Comparison of ENCODE assay signal across 36 mouse cellular contexts in the genomic region with DNA sequence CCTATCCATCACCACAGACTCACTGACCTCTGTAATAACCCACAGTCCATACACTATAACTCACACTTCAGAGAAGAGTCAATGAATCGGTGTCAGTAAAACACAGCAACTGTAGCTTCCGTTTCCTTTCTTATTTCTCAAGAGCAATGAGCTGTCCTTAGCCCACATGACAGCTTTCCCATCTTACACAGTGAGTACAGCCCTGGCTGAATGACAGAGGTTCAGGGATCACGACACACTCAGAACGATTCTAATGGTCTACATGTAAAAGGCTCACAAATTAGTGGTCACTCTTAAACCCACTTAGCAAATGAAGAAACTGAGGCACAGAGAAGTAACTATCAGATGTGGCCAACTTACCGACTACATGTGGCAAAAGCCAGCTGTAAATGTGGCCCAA.
"Had no signal": no experiment of that assay in that cellular context is flagged by ENCODE, and none has a peak within 500 bp of the region (broad histone marks: within the 10 kb centered on the region; RNA-seq: fewer than 3 reads in every experiment).

No protein-coding gene starts in this region.

- H3K9me3 ChIP-seq: heart, embryonic 10.5 days; heart, embryonic 12.5 days; heart, embryonic 13.5 days; heart, embryonic 15.5 days; hindbrain, embryonic 10.5 days; hindbrain, embryonic 12.5 days; hindbrain, embryonic 13.5 days; hindbrain, embryonic 15.5 days; intestine, embryonic 15.5 days; kidney, embryonic 15.5 days had no signal

- H3K27ac ChIP-seq: heart, embryonic 10.5 days; heart, embryonic 13.5 days; heart, embryonic 15.5 days; hindbrain, embryonic 10.5 days; hindbrain, embryonic 12.5 days; hindbrain, embryonic 13.5 days; hindbrain, embryonic 14.5 days; hindbrain, embryonic 15.5 days; hindbrain, postnatal 0 days; intestine, embryonic 15.5 days; kidney, embryonic 15.5 days; kidney, postnatal 0 days; layer of hippocampus, adult 2 months; left cerebral cortex, adult 2 months had no signal

- H3K9ac ChIP-seq: heart, embryonic 12.5 days; heart, embryonic 13.5 days; heart, embryonic 15.5 days; hindbrain, embryonic 12.5 days; hindbrain, embryonic 13.5 days; hindbrain, embryonic 14.5 days; hindbrain, embryonic 15.5 days; intestine, embryonic 15.5 days; kidney, embryonic 15.5 days had no signal

- ATAC-seq: hindbrain, embryonic 16.5 days; hindbrain, postnatal 0 days; inflammation-experienced regulatory T-cells, adult 6 months; intestine, embryonic 15.5 days; intestine, embryonic 16.5 days; intestine, postnatal 0 days had no signal

- H3K4me3 ChIP-seq: heart, embryonic 10.5 days; heart, embryonic 12.5 days; heart, embryonic 13.5 days; heart, embryonic 15.5 days; hindbrain, embryonic 10.5 days; hindbrain, embryonic 12.5 days; hindbrain, embryonic 13.5 days; hindbrain, embryonic 15.5 days; intestine, embryonic 15.5 days; kidney, embryonic 15.5 days; layer of hippocampus, adult 2 months; left cerebral cortex, adult 2 months had no signal

- H3K4me2 ChIP-seq: heart, embryonic 11.5 days; heart, embryonic 12.5 days; heart, embryonic 13.5 days; heart, embryonic 15.5 days; hindbrain, embryonic 12.5 days; hindbrain, embryonic 13.5 days; hindbrain, embryonic 14.5 days; hindbrain, embryonic 15.5 days; intestine, embryonic 15.5 days; kidney, embryonic 15.5 days had no signal

- DNase-seq: heart, postnatal 10 days; heart, postnatal 14 days; heart, postnatal 36 days; heart, postnatal 4 days; kidney, adult 11 months; kidney, adult 18-20 months; kidney, adult 2 months; kidney, adult 8-10 months; kidney, adult 9 months; kidney, postnatal 10 days; kidney, postnatal 14 days; kidney, postnatal 25 days; kidney, postnatal 36 days; kidney, postnatal 4 days; layer of hippocampus, adult 9-11 months; layer of hippocampus, postnatal 36 days had no signal

- H3K4me1 ChIP-seq: heart, embryonic 15.5 days; hindbrain, embryonic 10.5 days; hindbrain, embryonic 12.5 days; hindbrain, embryonic 13.5 days; hindbrain, embryonic 15.5 days; intestine, embryonic 15.5 days had no signal

- H3K27me3 ChIP-seq: heart, embryonic 12.5 days; heart, embryonic 13.5 days; heart, embryonic 15.5 days; hindbrain, embryonic 12.5 days; hindbrain, embryonic 13.5 days; hindbrain, embryonic 15.5 days; intestine, embryonic 15.5 days; kidney, embryonic 15.5 days had no signal
